Mouse (Mus musculus) neural tube, embryonic 14.5 days (tissue): ENCODE measurements around the gene Ino80d. TPM values are rescaled to one million over a fixed set of nuclear protein-coding genes. Genes with fewer than 3 reads are reported as not detected.

Experiments
- microRNA-seq: library from miRNA; unstranded; fragments of <30 nt; microRNA quantifications from one replicate; pipeline ENCODE4, GENCODE M21; 2016
- polyA plus RNA-seq: library from polyadenylated mRNA; unstranded; fragments of >200 nt; fragmentation: Nextera tagmentation; extraction: Ambion mirVana; gene quantifications from 2 replicates; pipeline ENCODE4 v1.2.1, GENCODE M21; 2014

The Ino80d gene
- polyA plus RNA-seq, 1 experiment from 2014 or later: 13.7 TPM

Small RNA genes within 50 kb of the gene (microRNA-seq; reads per million reads assigned to microRNA genes)
- gene Gm24557: not detected
- not detected for gene Gm44468

Other genes with a start within 250 kb of the Ino80d start
- gene Eef1b2, start 62.2 kb upstream of the Ino80d start, polyA plus RNA-seq: 495 and 539 TPM in 2 replicates
- 155 and 167 TPM in 2 replicates for gene Ndufs1, start 62.2 kb upstream of the Ino80d start, polyA plus RNA-seq
- gene Gpr1, start 99.9 kb upstream of the Ino80d start, polyA plus RNA-seq: 0.73 and 1.3 TPM in 2 replicates
- 25.6 and 36.0 TPM in 2 replicates for gene Zdbf2, start 158.6 kb upstream of the Ino80d start, polyA plus RNA-seq